Comparison of ENCODE assay signal across 8 mouse cellular contexts in genomic region chr11:32348433-32349283, GRCm38 (mm10). TPM values are rescaled to one million over a fixed set of nuclear protein-coding genes. Genes with fewer than 3 reads are reported as not detected.
A peak's percentile ranks its signal among the peaks of the same experiment; 100 is the strongest.
DNase-seq lines count a peak whose midpoint lies in the region; ATAC-seq lines count a peak whose summit lies in the region.

No protein-coding gene starts in this region.

- WGBS in intestine, embryonic 14.5 days: 20% methylated on average over 9 of the region's 9 CpGs
- 16% methylated on average over 9 of the region's 9 CpGs for WGBS in neural tube, embryonic 12.5 days

- H3K4me1 ChIP-seq in intestine, embryonic 14.5 days (replicated peaks; ENCODE audit: control insufficient read depth, insufficient read depth, low read length): peaks cover 24% of the 10 kb centered on the region
- H3K4me1 ChIP-seq in neural tube, embryonic 12.5 days: peaks cover 35% of the 10 kb centered on the region

- no peak for ATAC-seq in intestine, embryonic 14.5 days (replicated peaks; ENCODE audit: low FRiP score, low TSS enrichment, low read depth)
- ATAC-seq in neural tube, embryonic 12.5 days (ENCODE audit: low FRiP score, low read depth): peak; percentile 13; the same call in 1 of the 2 replicates

- peak overlapping the region; percentile 85 for H3K9ac ChIP-seq in intestine, embryonic 14.5 days (ENCODE audit: low read length)
- peak overlapping the region; percentile 89 for H3K9ac ChIP-seq in neural tube, embryonic 12.5 days

- H3K27ac ChIP-seq in intestine, embryonic 14.5 days (ENCODE audit: low read depth): peak overlapping the region; percentile 79
- H3K27ac ChIP-seq in neural tube, embryonic 12.5 days: no peak overlapping the region

- no peaks in the 10 kb centered on the region for H3K9me3 ChIP-seq in intestine, embryonic 14.5 days (ENCODE audit: control insufficient read depth, low read length)
- H3K9me3 ChIP-seq in neural tube, embryonic 12.5 days: no peaks in the 10 kb centered on the region

- peaks cover 24% of the 10 kb centered on the region for H3K36me3 ChIP-seq in intestine, embryonic 14.5 days (ENCODE audit: control insufficient read depth, insufficient read depth, low read length)
- H3K36me3 ChIP-seq in neural tube, embryonic 12.5 days: peaks cover 31% of the 10 kb centered on the region

- no peaks in the 10 kb centered on the region for H3K27me3 ChIP-seq in intestine, embryonic 14.5 days (replicated peaks; ENCODE audit: control insufficient read depth, insufficient read depth, low read length)
- no peaks in the 10 kb centered on the region for H3K27me3 ChIP-seq in neural tube, embryonic 12.5 days (replicated peaks)

- H3K4me2 ChIP-seq in intestine, embryonic 14.5 days (ENCODE audit: low read length): peak overlapping the region; percentile 81
- peak overlapping the region; percentile 90 for H3K4me2 ChIP-seq in neural tube, embryonic 12.5 days (replicated peaks)

- peak overlapping the region; percentile 83 for H3K4me3 ChIP-seq in intestine, embryonic 14.5 days (ENCODE audit: low read depth, low read length)
- H3K4me3 ChIP-seq in neural tube, embryonic 12.5 days: peak overlapping the region; percentile 72

- peak; percentile 39 to 56 for DNase-seq in kidney, postnatal 4 days
- no peak for DNase-seq in kidney, adult 18-20 months
- DNase-seq in embryo, embryonic 9.5 days (ENCODE audit: extremely low spot score): peak; percentile 27
- peak; percentile 67 for DNase-seq in intestine, embryonic 14.5 days (ENCODE audit: low spot score)
- no peak for DNase-seq in right cerebral cortex, adult 2 months (ENCODE audit: low spot score in 2 of 2)
- no peak for DNase-seq in adrenal gland, adult 18-20 months (ENCODE audit: low spot score in 2 of 2)
- DNase-seq in thymus, postnatal 25 days: no peak

RNA-seq across cellular contexts. Expression of gene Sh3pxd2b, which starts 1.0 kb away (rescaled TPM):
- polyA plus RNA-seq in intestine, embryonic 14.5 days (2014; fragmentation: Nextera tagmentation; extraction: Ambion mirVana): 20.0 and 23.1 TPM in 2 replicates
- 24.6 and 25.0 TPM in 2 replicates for polyA plus RNA-seq in neural tube, embryonic 12.5 days (2016; fragmentation: Nextera tagmentation; extraction: Ambion mirVana)
- total RNA-seq in adrenal gland, adult 18-20 months (2021): 10 to 100 TPM in 1 of 2 experiments, 1 to 10 TPM in 1; 9.8 to 11.2 TPM

RNA-seq across cellular contexts. Expression of gene Hbq1a, which starts 48.8 kb away (rescaled TPM):
- not detected in 2 replicates for polyA plus RNA-seq in intestine, embryonic 14.5 days (2014; fragmentation: Nextera tagmentation; extraction: Ambion mirVana)
- polyA plus RNA-seq in neural tube, embryonic 12.5 days (2016; fragmentation: Nextera tagmentation; extraction: Ambion mirVana): 0.41 and 0.65 TPM in 2 replicates
- total RNA-seq in adrenal gland, adult 18-20 months (2021): not detected

RNA-seq across cellular contexts. Expression of gene Hba-a2, which starts 52.4 kb away (rescaled TPM):
- 5,179 and 7,428 TPM in 2 replicates for polyA plus RNA-seq in intestine, embryonic 14.5 days (2014; fragmentation: Nextera tagmentation; extraction: Ambion mirVana)
- 5,164 and 5,594 TPM in 2 replicates for polyA plus RNA-seq in neural tube, embryonic 12.5 days (2016; fragmentation: Nextera tagmentation; extraction: Ambion mirVana)
- total RNA-seq in adrenal gland, adult 18-20 months (2021): 1,000 to 10,000 TPM; 1,371 to 4,495 TPM

Comparison
In these comparisons a context has a peak if more than half of its experiments do, and no peak if none do; other contexts are left out.
1. DNase-seq: peak in kidney, postnatal 4 days (2 of 2), embryo, embryonic 9.5 days (single experiment) and intestine, embryonic 14.5 days (single experiment); none in kidney, adult 18-20 months (single experiment), right cerebral cortex, adult 2 months (0 of 2), adrenal gland, adult 18-20 months (0 of 2) and thymus, postnatal 25 days (single experiment).